Mouse (Mus musculus) G1E (cell line): ENCODE results near the gene Klhl3.

Experiments used
- CTCF ChIP-seq: IDR thresholded peaks from 2 replicates; pipeline ENCODE4 v1.5.1; 2012; ENCODE audit warnings: low read depth, low read length, inconsistent platforms, mixed read lengths
- GATA1 ChIP-seq: IDR thresholded peaks from 2 replicates; pipeline ENCODE4 v1.6.1; 2012; ENCODE audit warnings: borderline replicate concordance, low read length, inconsistent platforms, mixed read lengths
- POLR2AphosphoS5 ChIP-seq: IDR thresholded peaks from 2 replicates; pipeline ENCODE4 v1.6.1; 2012; ENCODE audit warnings: low read depth, low read length, inconsistent platforms; ENCODE audit not compliant: insufficient replicate concordance
- TAL1 ChIP-seq: conservative IDR thresholded peaks from 2 replicates; pipeline ENCODE4 v1.6.1; 2012; ENCODE audit warnings: low read depth, low read length, inconsistent platforms, mixed read lengths

DNA sequence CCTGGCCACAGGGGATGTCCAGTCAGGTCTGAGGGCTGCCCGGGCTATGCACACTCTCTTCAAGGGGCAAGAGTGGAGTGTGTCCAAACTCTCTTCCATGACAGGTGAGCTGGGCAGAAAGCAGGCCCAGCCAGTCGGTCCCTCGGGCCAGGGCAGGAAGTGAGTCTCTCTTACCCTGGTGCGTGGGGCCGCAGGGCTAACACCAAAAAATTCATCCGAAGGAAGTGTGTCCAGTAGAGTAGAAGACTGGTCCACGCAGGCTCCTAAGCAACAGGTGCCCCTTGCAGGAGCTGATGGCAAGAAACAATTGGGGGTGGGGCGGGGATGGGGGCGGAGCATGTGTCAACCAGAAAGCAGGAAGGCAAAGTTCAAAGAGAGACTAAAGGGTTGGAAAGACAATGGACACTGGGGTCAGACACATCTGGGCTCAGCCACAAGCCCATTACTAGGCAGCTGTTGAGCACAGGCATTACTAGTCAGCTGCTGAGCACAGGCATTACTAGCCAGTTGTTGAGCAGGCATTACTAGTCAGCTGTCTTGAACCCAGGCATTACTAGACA, 90.3 kb downstream of the Klhl3 start:
- TF ChIP-seq GATA1 (no peak), CTCF (no peak), TAL1 (no peak), POLR2AphosphoS5 (no peak)
